Mouse (Mus musculus) spleen, adult 2 months (tissue): ENCODE data around the gene Spty2d1.

Source experiments
- CTCF ChIP-seq: fragments of 200-500 bp; IDR thresholded peaks from 2 replicates; pipeline ENCODE4 v1.5.1; 2011; ENCODE audit warnings: mild to moderate bottlenecking, inconsistent platforms; ENCODE audit not compliant: insufficient read depth, insufficient read length, insufficient replicate concordance; ENCODE audit errors: extremely low read depth
- POLR2A ChIP-seq: fragments of 200-500 bp; IDR thresholded peaks from 2 replicates; pipeline ENCODE4 v1.6.1; 2011; ENCODE audit warnings: low read depth, low read length, inconsistent platforms

DNA sequence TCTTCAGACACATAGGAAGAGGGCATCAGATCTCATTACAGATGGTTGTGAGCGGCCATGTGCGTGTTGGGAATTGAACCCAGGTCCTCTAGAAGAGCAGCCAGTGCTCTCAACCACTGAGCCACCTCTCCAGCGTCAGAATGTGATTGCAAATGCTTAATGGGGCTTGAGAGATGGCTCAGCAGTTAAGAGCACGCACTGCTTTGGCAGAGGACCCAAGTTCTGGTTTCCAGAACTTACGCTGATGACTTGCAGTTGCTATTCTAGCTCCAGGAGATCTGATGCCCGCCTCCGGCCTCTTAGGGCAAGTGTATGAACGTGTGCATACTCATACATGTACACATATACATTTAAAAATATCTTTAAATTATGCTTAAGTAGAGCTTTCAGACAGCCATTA is 27.2 kb upstream of the Spty2d1 start:
- TF ChIP-seq CTCF (no peak), POLR2A (no peak)
